Mouse (Mus musculus): ENCODE data around the gene Sbf1. TPM values are rescaled to one million over a fixed set of nuclear protein-coding genes. Genes with fewer than 3 reads are reported as not detected.

The Sbf1 gene
- polyA plus RNA-seq, 1 experiment = 143 TPM

DNA sequence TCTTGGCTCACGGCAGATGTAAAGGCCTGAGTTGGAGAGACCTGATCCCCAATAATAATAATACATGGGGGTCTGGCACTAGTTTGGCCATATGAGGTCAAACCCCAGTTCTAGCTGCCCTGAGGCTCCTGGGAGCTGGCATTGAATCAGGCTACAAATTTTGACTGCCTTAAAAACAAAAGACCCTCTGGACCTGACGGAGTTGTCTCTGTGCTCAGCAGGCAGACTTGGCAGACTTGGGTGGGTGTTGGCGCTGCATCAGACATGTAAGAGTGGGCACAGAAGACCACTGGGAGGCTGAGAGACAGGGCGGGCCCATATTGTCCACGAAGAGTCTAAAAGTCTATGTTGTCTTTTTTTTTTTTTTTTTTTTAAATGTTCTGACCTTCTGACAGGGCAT, 28.5 kb downstream of the Sbf1 start:
- Histone ChIP-seq H3ac (ENCODE audit: control insufficient read depth, insufficient read length, low read depth) (no peak overlapping the region), H3K27me3 (ENCODE audit: control insufficient read depth, insufficient read depth, insufficient read length) (no peaks in the 10 kb centered on the region), H3K36me3 (ENCODE audit: control insufficient read depth, insufficient read depth) (peaks cover 79% of the 10 kb centered on the region), H3K79me3 (ENCODE audit: low read depth) (no peaks in the 10 kb centered on the region), H3K79me2 (ENCODE audit: control insufficient read depth, insufficient read depth) (no peaks in the 10 kb centered on the region), H3K4me3 (ENCODE audit: insufficient read depth, poor library complexity, severe bottlenecking) (no peak overlapping the region)
- no peak for TF ChIP-seq FOSL1 (IDR thresholded peaks at IDR 0.05; ENCODE audit: insufficient read depth, low read length, poor library complexity, severe bottlenecking)
- TF ChIP-seq MAX (IDR thresholded peaks at IDR 0.05) = no peak
- TF ChIP-seq MYOD1 (IDR thresholded peaks at IDR 0.05; ENCODE audit: control insufficient read depth, insufficient read length, low read depth) = no peak
- no peak for TF ChIP-seq CTCF (IDR thresholded peaks at IDR 0.05; ENCODE audit: control insufficient read depth, insufficient read depth, insufficient read length)
- TF ChIP-seq MYOG (IDR thresholded peaks at IDR 0.05; ENCODE audit: control insufficient read depth, extremely low read depth, insufficient read length) = no peak
- no peak for TF ChIP-seq USF1 (IDR thresholded peaks at IDR 0.05; ENCODE audit: low read depth)
- TF ChIP-seq CEBPB (IDR thresholded peaks at IDR 0.05; ENCODE audit: low read depth) = no peak

DNA sequence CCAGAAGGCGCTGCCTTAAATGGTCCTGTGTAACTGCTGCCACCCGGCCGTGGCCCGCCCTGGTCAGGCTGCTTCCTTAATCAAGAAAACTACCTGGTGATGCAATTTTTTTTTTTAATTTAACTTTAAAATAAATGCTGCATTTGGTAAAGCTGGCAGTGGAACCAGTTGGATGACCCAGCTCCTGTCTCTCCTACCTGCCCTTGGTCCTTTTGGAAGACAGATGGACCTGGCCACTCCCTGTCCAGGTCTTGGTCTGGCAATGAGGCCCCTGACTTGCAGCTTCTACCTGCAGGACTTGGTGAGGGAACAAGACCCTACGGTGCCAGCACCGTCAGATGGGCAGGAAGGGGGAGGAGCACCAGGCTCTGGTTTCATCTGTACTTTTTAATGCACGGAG, 29.0 kb downstream of the Sbf1 start:
- H3K36me3 ChIP-seq (ENCODE audit: control insufficient read depth, insufficient read depth) = peaks cover 78% of the 10 kb centered on the region
- H3ac ChIP-seq (ENCODE audit: control insufficient read depth, insufficient read length, low read depth) = no peak overlapping the region
- H3K4me3 ChIP-seq (ENCODE audit: insufficient read depth, poor library complexity, severe bottlenecking) = no peak overlapping the region
- H3K79me2 ChIP-seq (ENCODE audit: control insufficient read depth, insufficient read depth) = no peaks in the 10 kb centered on the region
- no peaks in the 10 kb centered on the region for H3K27me3 ChIP-seq (ENCODE audit: control insufficient read depth, insufficient read depth, insufficient read length)
- H3K79me3 ChIP-seq (ENCODE audit: low read depth) = no peaks in the 10 kb centered on the region
- TF ChIP-seq USF1 (IDR thresholded peaks at IDR 0.05; ENCODE audit: low read depth) (no peak), MAX (IDR thresholded peaks at IDR 0.05) (no peak), CEBPB (IDR thresholded peaks at IDR 0.05; ENCODE audit: low read depth) (no peak), MYOG (IDR thresholded peaks at IDR 0.05; ENCODE audit: control insufficient read depth, extremely low read depth, insufficient read length) (no peak), CTCF (IDR thresholded peaks at IDR 0.05; ENCODE audit: control insufficient read depth, insufficient read depth, insufficient read length) (no peak), FOSL1 (IDR thresholded peaks at IDR 0.05; ENCODE audit: insufficient read depth, low read length, poor library complexity, severe bottlenecking) (no peak), MYOD1 (IDR thresholded peaks at IDR 0.05; ENCODE audit: control insufficient read depth, insufficient read length, low read depth) (no peak)

- Histone ChIP-seq H3K36me3 (ENCODE audit: control insufficient read depth, insufficient read depth) (peaks cover 75% of the 10 kb centered on the region), H3K79me3 (ENCODE audit: low read depth) (no peaks in the 10 kb centered on the region), H3K27me3 (ENCODE audit: control insufficient read depth, insufficient read depth, insufficient read length) (no peaks in the 10 kb centered on the region), H3K79me2 (ENCODE audit: control insufficient read depth, insufficient read depth) (no peaks in the 10 kb centered on the region), H3K4me3 (ENCODE audit: insufficient read depth, poor library complexity, severe bottlenecking) (no peak overlapping the region), H3ac (ENCODE audit: control insufficient read depth, insufficient read length, low read depth) (no peak overlapping the region)
- TF ChIP-seq CEBPB (IDR thresholded peaks at IDR 0.05; ENCODE audit: low read depth) = no peak
- no peak for TF ChIP-seq USF1 (IDR thresholded peaks at IDR 0.05; ENCODE audit: low read depth)
- no peak for TF ChIP-seq CTCF (IDR thresholded peaks at IDR 0.05; ENCODE audit: control insufficient read depth, insufficient read depth, insufficient read length)
- no peak for TF ChIP-seq MYOG (IDR thresholded peaks at IDR 0.05; ENCODE audit: control insufficient read depth, extremely low read depth, insufficient read length)
- TF ChIP-seq MYOD1 (IDR thresholded peaks at IDR 0.05; ENCODE audit: control insufficient read depth, insufficient read length, low read depth) = no peak
- no peak for TF ChIP-seq MAX (IDR thresholded peaks at IDR 0.05)
- TF ChIP-seq FOSL1 (IDR thresholded peaks at IDR 0.05; ENCODE audit: insufficient read depth, low read length, poor library complexity, severe bottlenecking) = no peak
Measured at GRCm38 (mm10) chr15:89285478-89285877, 29.6 kb downstream of the Sbf1 start.

- Histone ChIP-seq H3K79me2 (ENCODE audit: control insufficient read depth, insufficient read depth) (no peaks in the 10 kb centered on the region), H3K27me3 (ENCODE audit: control insufficient read depth, insufficient read depth, insufficient read length) (no peaks in the 10 kb centered on the region), H3K36me3 (ENCODE audit: control insufficient read depth, insufficient read depth) (peaks cover 70% of the 10 kb centered on the region), H3ac (ENCODE audit: control insufficient read depth, insufficient read length, low read depth) (no peak overlapping the region), H3K79me3 (ENCODE audit: low read depth) (no peaks in the 10 kb centered on the region), H3K4me3 (ENCODE audit: insufficient read depth, poor library complexity, severe bottlenecking) (no peak overlapping the region)
- TF ChIP-seq CEBPB (IDR thresholded peaks at IDR 0.05; ENCODE audit: low read depth) (no peak), USF1 (IDR thresholded peaks at IDR 0.05; ENCODE audit: low read depth) (no peak), MYOG (IDR thresholded peaks at IDR 0.05; ENCODE audit: control insufficient read depth, extremely low read depth, insufficient read length) (no peak), MAX (IDR thresholded peaks at IDR 0.05) (no peak), FOSL1 (IDR thresholded peaks at IDR 0.05; ENCODE audit: insufficient read depth, low read length, poor library complexity, severe bottlenecking) (no peak), CTCF (IDR thresholded peaks at IDR 0.05; ENCODE audit: control insufficient read depth, insufficient read depth, insufficient read length) (no peak), MYOD1 (IDR thresholded peaks at IDR 0.05; ENCODE audit: control insufficient read depth, insufficient read length, low read depth) (no peak)
Measured at GRCm38 (mm10) chr15:89285004-89285403, 30.1 kb downstream of the Sbf1 start.

- Histone ChIP-seq H3ac (ENCODE audit: control insufficient read depth, insufficient read length, low read depth) (no peak overlapping the region), H3K27me3 (ENCODE audit: control insufficient read depth, insufficient read depth, insufficient read length) (no peaks in the 10 kb centered on the region), H3K4me3 (ENCODE audit: insufficient read depth, poor library complexity, severe bottlenecking) (no peak overlapping the region), H3K36me3 (ENCODE audit: control insufficient read depth, insufficient read depth) (peaks cover 62% of the 10 kb centered on the region), H3K79me3 (ENCODE audit: low read depth) (no peaks in the 10 kb centered on the region), H3K79me2 (ENCODE audit: control insufficient read depth, insufficient read depth) (no peaks in the 10 kb centered on the region)
- no peak for TF ChIP-seq MYOG (IDR thresholded peaks at IDR 0.05; ENCODE audit: control insufficient read depth, extremely low read depth, insufficient read length)
- no peak for TF ChIP-seq CTCF (IDR thresholded peaks at IDR 0.05; ENCODE audit: control insufficient read depth, insufficient read depth, insufficient read length)
- TF ChIP-seq MYOD1 (IDR thresholded peaks at IDR 0.05; ENCODE audit: control insufficient read depth, insufficient read length, low read depth) = no peak
- TF ChIP-seq CEBPB (IDR thresholded peaks at IDR 0.05; ENCODE audit: low read depth) = no peak
- no peak for TF ChIP-seq USF1 (IDR thresholded peaks at IDR 0.05; ENCODE audit: low read depth)
- no peak for TF ChIP-seq FOSL1 (IDR thresholded peaks at IDR 0.05; ENCODE audit: insufficient read depth, low read length, poor library complexity, severe bottlenecking)
- TF ChIP-seq MAX (IDR thresholded peaks at IDR 0.05) = no peak
Measured at GRCm38 (mm10) chr15:89284094-89284493, 31.0 kb downstream of the Sbf1 start.

DNA sequence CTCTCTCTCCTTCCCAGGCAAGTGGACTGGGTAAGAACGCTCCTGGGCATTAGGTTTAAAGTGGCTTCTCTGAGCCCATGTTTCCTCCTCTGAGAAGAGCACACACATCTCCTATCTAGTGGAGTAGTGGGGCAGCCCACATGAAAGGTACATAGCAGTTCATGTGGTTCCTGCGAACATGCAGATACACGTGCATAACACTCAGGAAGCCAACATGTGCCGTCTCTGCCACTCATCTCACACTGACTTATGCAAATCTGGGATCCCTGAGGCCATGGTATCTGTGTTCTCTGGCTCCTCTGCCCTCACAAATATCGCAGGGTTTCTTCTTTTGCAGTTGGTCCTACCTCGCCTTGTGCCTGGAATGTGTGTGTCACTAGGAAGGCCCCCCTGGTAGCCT, 32.6 kb downstream of the Sbf1 start:
- H3K36me3 ChIP-seq (ENCODE audit: control insufficient read depth, insufficient read depth) = peaks cover 47% of the 10 kb centered on the region
- no peaks in the 10 kb centered on the region for H3K79me2 ChIP-seq (ENCODE audit: control insufficient read depth, insufficient read depth)
- H3K4me3 ChIP-seq (ENCODE audit: insufficient read depth, poor library complexity, severe bottlenecking) = no peak overlapping the region
- no peaks in the 10 kb centered on the region for H3K79me3 ChIP-seq (ENCODE audit: low read depth)
- no peak overlapping the region for H3ac ChIP-seq (ENCODE audit: control insufficient read depth, insufficient read length, low read depth)
- H3K27me3 ChIP-seq (ENCODE audit: control insufficient read depth, insufficient read depth, insufficient read length) = no peaks in the 10 kb centered on the region
- TF ChIP-seq CTCF (IDR thresholded peaks at IDR 0.05; ENCODE audit: control insufficient read depth, insufficient read depth, insufficient read length) (no peak), USF1 (IDR thresholded peaks at IDR 0.05; ENCODE audit: low read depth) (no peak), MAX (IDR thresholded peaks at IDR 0.05) (no peak), CEBPB (IDR thresholded peaks at IDR 0.05; ENCODE audit: low read depth) (no peak), MYOD1 (IDR thresholded peaks at IDR 0.05; ENCODE audit: control insufficient read depth, insufficient read length, low read depth) (no peak), FOSL1 (IDR thresholded peaks at IDR 0.05; ENCODE audit: insufficient read depth, low read length, poor library complexity, severe bottlenecking) (no peak), MYOG (IDR thresholded peaks at IDR 0.05; ENCODE audit: control insufficient read depth, extremely low read depth, insufficient read length) (no peak)

Measured in C2C12 (cell line).